Mouse (Mus musculus): ENCODE measurements around the gene Hist2h2be. TPM values are rescaled to one million over a fixed set of nuclear protein-coding genes. Genes with fewer than 3 reads are reported as not detected.

The Hist2h2be gene
- total RNA-seq, 2 experiments from 2014 or later: 8.3 to 10.5 TPM

Small RNA genes within 50 kb of the gene (microRNA-seq; reads per million reads assigned to microRNA genes)
- gene Gm44492 (ENCODE audit: borderline number of aligned reads in 2 of 2) (0 reads per million in 2 experiments), gene Gm47311 (ENCODE audit: borderline number of aligned reads in 2 of 2) (0 reads per million in 2 experiments), gene Gm47313 (ENCODE audit: borderline number of aligned reads in 2 of 2) (0 reads per million in 2 experiments)

Other genes starting within 250 kb of the Hist2h2be start
- gene Plekho1, start 225.1 kb upstream of the Hist2h2be start, total RNA-seq (2021): 10 to 100 TPM; 73.4 to 81.1 TPM
- gene Vps45, start 162.7 kb upstream of the Hist2h2be start, total RNA-seq (2021): 10 to 100 TPM; 22.3 to 26.0 TPM
- gene Otud7b, start 116.6 kb upstream of the Hist2h2be start, total RNA-seq (2021): 10 to 100 TPM; 56.7 to 67.6 TPM
- 1 to 10 TPM; 2.0 to 5.6 TPM for gene Mtmr11, start 59.1 kb upstream of the Hist2h2be start, total RNA-seq (2021)
- gene Sf3b4, start 48.8 kb upstream of the Hist2h2be start, total RNA-seq (2021): 10 to 100 TPM; 15.1 to 17.3 TPM
- gene Sv2a, start 40.0 kb upstream of the Hist2h2be start, total RNA-seq (2021): 1 to 10 TPM; 3.4 to 9.9 TPM
- 10 to 100 TPM; 25.1 to 26.9 TPM for gene Bola1, start 1.4 kb upstream of the Hist2h2be start, total RNA-seq (2021)
- gene Hist2h2ab, start 1.3 kb upstream of the Hist2h2be start, total RNA-seq (2021): 1 to 10 TPM; 1.9 to 2.3 TPM
- 10 to 100 TPM; 32.1 to 35.4 TPM for gene Hist2h2ac, start 239 bp upstream of the Hist2h2be start, total RNA-seq (2021)
- 10 to 100 TPM in 1 of 2 experiments, 1 to 10 TPM in 1; 8.9 to 10.6 TPM for gene Hist2h3c2, start 18.0 kb downstream of the Hist2h2be start, total RNA-seq (2021)
- 100 to 1,000 TPM; 243 to 253 TPM for gene Hist2h2aa2, start 19.2 kb downstream of the Hist2h2be start, total RNA-seq (2021)
- 10 to 100 TPM in 1 of 2 experiments, 1 to 10 TPM in 1; 6.4 to 16.6 TPM for gene Hist2h2aa1, start 24.4 kb downstream of the Hist2h2be start, total RNA-seq (2021)
- gene Hist2h3c1, start 25.6 kb downstream of the Hist2h2be start, total RNA-seq (2021): not detected
- gene Hist2h4, start 42.2 kb downstream of the Hist2h2be start, total RNA-seq (2021): 10 to 100 TPM; 14.0 to 17.5 TPM
- gene Hist2h3b, start 47.5 kb downstream of the Hist2h2be start, total RNA-seq (2021): 10 to 100 TPM; 36.6 to 38.6 TPM
- 10 to 100 TPM; 51.8 to 59.2 TPM for gene Hist2h2bb, start 48.6 kb downstream of the Hist2h2be start, total RNA-seq (2021)
- gene Fcgr1, start 72.8 kb downstream of the Hist2h2be start, total RNA-seq (2021): 1 to 10 TPM in 1 of 2 experiments, under 1 TPM in 1; 0.47 to 1.4 TPM
- gene BC107364, start 231.2 kb downstream of the Hist2h2be start, total RNA-seq (2021): not detected

All from heart, postnatal 36 days (tissue).